Mouse (Mus musculus) small intestine, adult 2 months (tissue): ENCODE data around the gene Tmem200a.

ENCODE experiments used
- CTCF ChIP-seq: fragments of 200-500 bp; IDR thresholded peaks from 2 replicates; pipeline ENCODE4 v1.5.1; 2012; ENCODE audit warnings: low read depth, mild to moderate bottlenecking, control low read depth, inconsistent platforms, low read length, moderate library complexity, mixed read lengths; ENCODE audit not compliant: insufficient replicate concordance, insufficient read length; ENCODE audit errors: extremely low read depth
- POLR2A ChIP-seq: fragments of 200-500 bp; IDR thresholded peaks from 2 replicates; pipeline ENCODE4 v1.6.1; 2012; ENCODE audit warnings: low read depth, mild to moderate bottlenecking, control low read depth, inconsistent platforms, low read length, moderate library complexity

- TF ChIP-seq POLR2A: no peak
- TF ChIP-seq CTCF: no peak
Observed at GRCm38 (mm10) chr10:25927553-25928447, 151.1 kb downstream of the Tmem200a start.
